Mouse (Mus musculus): ENCODE data around the gene Lfng. TPM values are rescaled to one million over a fixed set of nuclear protein-coding genes. Genes with fewer than 3 reads are reported as not detected.

Gene Lfng
- total RNA-seq, 4 experiments from 2014 or later, result 19.9 to 24.1 (median 22.3) TPM

GRCm38 (mm10) chr5:140615321-140616109 lies 8.4 kb downstream of the Lfng start:
- no peak for DNase-seq (ENCODE audit: low spot score in 2 of 2)

GRCm38 (mm10) chr5:140616110-140616503 lies 9.0 kb downstream of the Lfng start:
- DNase-seq (ENCODE audit: low spot score in 2 of 2), result no peak

- no peak for DNase-seq (ENCODE audit: low spot score in 2 of 2)
These were observed 9.6 kb downstream of the Lfng start for GRCm38 (mm10) chr5:140616691-140617090.

GRCm38 (mm10) chr5:140617714-140618113 lies 10.6 kb downstream of the Lfng start:
- no peak for DNase-seq (ENCODE audit: low spot score in 2 of 2)

GRCm38 (mm10) chr5:140619151-140619771 lies 12.1 kb downstream of the Lfng start:
- peak in 1 of 2 experiments; percentile 73 for DNase-seq (ENCODE audit: low spot score in 2 of 2)

GRCm38 (mm10) chr5:140619895-140620736 lies 13.0 kb downstream of the Lfng start:
- no peak for DNase-seq (ENCODE audit: low spot score in 2 of 2)

GRCm38 (mm10) chr5:140621092-140621491 lies 14.0 kb downstream of the Lfng start:
- no peak for DNase-seq (ENCODE audit: low spot score in 2 of 2)

GRCm38 (mm10) chr5:140621517-140621916 lies 14.4 kb downstream of the Lfng start:
- DNase-seq (ENCODE audit: low spot score in 2 of 2), result no peak

GRCm38 (mm10) chr5:140622978-140623670 lies 16.0 kb downstream of the Lfng start:
- no peak for DNase-seq (ENCODE audit: low spot score in 2 of 2)

- DNase-seq (ENCODE audit: low spot score in 2 of 2), result no peak
These were observed 16.7 kb downstream of the Lfng start for GRCm38 (mm10) chr5:140623791-140624190.

- DNase-seq (ENCODE audit: low spot score in 2 of 2), result no peak
These were observed 17.1 kb downstream of the Lfng start for GRCm38 (mm10) chr5:140624238-140624637.

GRCm38 (mm10) chr5:140624961-140625360 lies 17.8 kb downstream of the Lfng start:
- DNase-seq (ENCODE audit: low spot score in 2 of 2), result no peak

GRCm38 (mm10) chr5:140627580-140627979 lies 20.5 kb downstream of the Lfng start:
- no peak for DNase-seq (ENCODE audit: low spot score in 2 of 2)

- DNase-seq (ENCODE audit: low spot score in 2 of 2), result no peak
These were observed 21.9 kb downstream of the Lfng start for GRCm38 (mm10) chr5:140628995-140629394.

GRCm38 (mm10) chr5:140633432-140633831 lies 26.3 kb downstream of the Lfng start:
- DNase-seq (ENCODE audit: low spot score in 2 of 2), result no peak

- DNase-seq (ENCODE audit: low spot score in 2 of 2), result no peak
These were observed 27.9 kb downstream of the Lfng start for GRCm38 (mm10) chr5:140634798-140635722.

- no peak for DNase-seq (ENCODE audit: low spot score in 2 of 2)
These were observed 29.4 kb downstream of the Lfng start for GRCm38 (mm10) chr5:140636316-140637057.

- DNase-seq (ENCODE audit: low spot score in 2 of 2), result no peak
These were observed 29.9 kb downstream of the Lfng start for GRCm38 (mm10) chr5:140637058-140637410.

GRCm38 (mm10) chr5:140637989-140638388 lies 30.9 kb downstream of the Lfng start:
- DNase-seq (ENCODE audit: low spot score in 2 of 2), result no peak

- DNase-seq (ENCODE audit: low spot score in 2 of 2), result no peak
These were observed 31.4 kb downstream of the Lfng start for GRCm38 (mm10) chr5:140638484-140638883.

Data from left cerebral cortex, adult 8-10 months (tissue).